12 mouse cellular contexts compared by ENCODE assay signal in the genomic region with DNA sequence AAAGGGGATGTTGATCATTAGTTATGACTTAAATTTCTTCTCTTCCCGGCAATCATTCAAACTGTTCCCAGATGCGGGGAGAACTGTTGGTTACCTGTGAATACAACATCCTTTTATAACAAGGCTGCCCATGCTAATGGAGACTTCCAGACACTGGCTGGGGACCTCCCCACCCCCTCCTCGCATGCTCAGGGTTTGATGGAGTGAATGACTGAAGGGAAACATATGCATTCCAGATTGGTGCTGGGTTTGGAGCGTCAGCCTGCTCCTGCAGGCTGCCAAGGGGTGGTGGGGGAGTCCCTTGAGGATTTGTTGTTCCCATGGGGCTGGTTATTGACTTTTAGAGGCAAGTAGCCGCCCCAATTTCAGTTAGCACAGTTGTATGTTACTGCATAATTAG.
"Had no signal": no experiment of that assay in that cellular context is flagged by ENCODE, and none has a peak within 500 bp of the region (broad histone marks: within the 10 kb centered on the region; RNA-seq: fewer than 3 reads in every experiment).

No protein-coding gene starts in this region.

- H3K27ac ChIP-seq: kidney, embryonic 15.5 days; liver, embryonic 15.5 days; midbrain, embryonic 13.5 days had no signal

- H3K4me3 ChIP-seq: kidney, embryonic 15.5 days; liver, embryonic 15.5 days; midbrain, embryonic 13.5 days had no signal

- H3K9ac ChIP-seq: kidney, embryonic 15.5 days; liver, embryonic 15.5 days; midbrain, embryonic 13.5 days had no signal

- H3K36me3 ChIP-seq: kidney, embryonic 15.5 days; liver, embryonic 15.5 days; midbrain, embryonic 13.5 days had no signal

- DNase-seq: kidney, postnatal 25 days; layer of hippocampus, adult 9-11 months; layer of hippocampus, postnatal 36 days; lung, adult 2 months; lung, postnatal 36 days; right cerebral cortex, postnatal 14 days; thymus, postnatal 36 days had no signal

- ATAC-seq: intestine, postnatal 0 days; midbrain, embryonic 13.5 days had no signal

- H3K4me1 ChIP-seq: kidney, embryonic 15.5 days; liver, embryonic 15.5 days; midbrain, embryonic 13.5 days had no signal

- H3K27me3 ChIP-seq: kidney, embryonic 15.5 days; liver, embryonic 15.5 days; midbrain, embryonic 13.5 days had no signal

- H3K9me3 ChIP-seq: kidney, embryonic 15.5 days; liver, embryonic 15.5 days; midbrain, embryonic 13.5 days had no signal

- H3K4me2 ChIP-seq: kidney, embryonic 15.5 days; liver, embryonic 11.5 days; liver, embryonic 15.5 days; midbrain, embryonic 13.5 days had no signal
